Mouse (Mus musculus): ENCODE measurements around the gene Tspyl2.

- TF ChIP-seq GATA1 (IDR thresholded peaks at IDR 0.05; ENCODE audit: borderline replicate concordance, low read length) (no peak), FLI1 (IDR thresholded peaks at IDR 0.05; ENCODE audit: low read length) (no peak)
These were observed 10.4 kb upstream of the Tspyl2 start for GRCm38 (mm10) chrX:152352553-152353153.

Measured in megakaryocyte, embryonic 14.5 days (primary cell).